Mouse (Mus musculus) stomach, embryonic 15.5 days (tissue): ENCODE measurements around the gene Gm5538. TPM values are rescaled to one million over a fixed set of nuclear protein-coding genes. Genes with fewer than 3 reads are reported as not detected.

Source experiments
- ATAC-seq: fragments of 200-750 bp; cut with Nextera tagmentation; 2 replicates; pipeline ENCODE4 v1.8.0; 2017; ENCODE audit warnings: low read depth, moderate number of reproducible peaks, moderate TSS enrichment; ENCODE audit not compliant: insufficient read depth, low FRiP score
- H3K27ac ChIP-seq: fragments of 300-500 bp; sonication (generic); 2 replicates; pipeline ENCODE4 v1.5.1; 2015; ENCODE audit warnings: mild to moderate bottlenecking, inconsistent platforms
- H3K27me3 ChIP-seq: fragments of 300-500 bp; sonication (generic); replicated peaks from 2 replicates; pipeline ENCODE4 v1.6.1; 2015; ENCODE audit warnings: inconsistent platforms
- H3K36me3 ChIP-seq: fragments of 300-500 bp; sonication (generic); 2 replicates; pipeline ENCODE4 v1.6.1; 2015; ENCODE audit warnings: inconsistent platforms
- H3K4me1 ChIP-seq: fragments of 300-500 bp; sonication (generic); 2 replicates; pipeline ENCODE4 v1.6.1; 2015; ENCODE audit warnings: inconsistent platforms
- H3K4me2 ChIP-seq: fragments of 300-500 bp; sonication (generic); 2 replicates; pipeline ENCODE4 v1.6.1; 2015; ENCODE audit warnings: mild to moderate bottlenecking, inconsistent platforms
- H3K4me3 ChIP-seq: fragments of 300-500 bp; sonication (generic); replicated peaks from 2 replicates; pipeline ENCODE4 v1.5.1; 2015; ENCODE audit warnings: inconsistent platforms
- H3K9ac ChIP-seq: fragments of 300-500 bp; sonication (generic); 2 replicates; pipeline ENCODE4 v1.6.1; 2015; ENCODE audit warnings: inconsistent platforms
- H3K9me3 ChIP-seq: fragments of 300-500 bp; sonication (generic); 2 replicates; pipeline ENCODE4 v1.6.1; 2016; ENCODE audit warnings: inconsistent platforms
- WGBS: fragments of 180-500 bp; shearing (Covaris S2); methylation state at CpG from one replicate; pipeline ENCODE4 v1.1.7; 2015; 5-methylcytosine and 5-hydroxymethylcytosine counted together
- polyA plus RNA-seq: library from polyadenylated mRNA; unstranded; fragments of >200 nt; fragmentation: Nextera tagmentation; extraction: Ambion mirVana; gene quantifications from 2 replicates; pipeline ENCODE4 v1.2.1, GENCODE M21; 2015

The Gm5538 gene
- polyA plus RNA-seq: not detected in 2 replicates

- Histone ChIP-seq H3K4me2 (no peak within 1 kb of the TSS), H3K4me1 (no peaks in the 10 kb centered on the region), H3K27ac (no peak within 1 kb of the TSS), H3K36me3 (no peaks in the 10 kb centered on the region), H3K9me3 (no peaks in the 10 kb centered on the region), H3K4me3 (no peak within 1 kb of the TSS), H3K9ac (no peak within 1 kb of the TSS), H3K27me3 (no peaks in the 10 kb centered on the region)
- no peak for ATAC-seq
- 90% methylated on average over 2 of the region's 2 CpGs for WGBS
Measured at GRCm38 (mm10) chr3:59729490-59729889, at the start of gene Gm5538. TSS of gene Gm5538 (plus strand) at chr3:59729790.

DNA sequence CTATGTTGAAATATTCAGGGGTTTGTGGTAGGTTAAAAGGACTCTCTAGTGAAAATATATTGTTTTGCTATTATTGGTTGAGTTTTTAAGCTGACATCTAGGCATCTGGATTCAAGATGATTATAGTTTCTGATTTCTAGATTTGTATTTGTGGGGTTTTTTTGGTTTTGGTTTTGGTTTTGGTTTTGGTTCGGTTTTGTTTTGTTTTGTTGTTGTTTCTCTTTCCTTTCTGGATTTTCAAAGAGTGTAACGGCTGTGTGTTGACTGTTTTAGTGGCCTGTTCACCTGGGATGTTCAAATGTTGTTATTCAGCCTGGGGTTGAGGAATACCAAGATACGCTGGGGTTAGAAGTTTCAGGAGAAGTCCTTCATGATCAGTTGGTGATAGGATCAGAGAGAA is 32.2 kb upstream of the Gm5538 start:
- Histone ChIP-seq H3K9ac (no peak overlapping the region), H3K36me3 (no peaks in the 10 kb centered on the region), H3K27ac (no peak overlapping the region), H3K9me3 (no peaks in the 10 kb centered on the region), H3K4me1 (no peaks in the 10 kb centered on the region), H3K4me3 (no peak overlapping the region), H3K27me3 (no peaks in the 10 kb centered on the region), H3K4me2 (no peak overlapping the region)
- 76% methylated on average over 3 of the region's 3 CpGs for WGBS
- no peak for ATAC-seq

DNA sequence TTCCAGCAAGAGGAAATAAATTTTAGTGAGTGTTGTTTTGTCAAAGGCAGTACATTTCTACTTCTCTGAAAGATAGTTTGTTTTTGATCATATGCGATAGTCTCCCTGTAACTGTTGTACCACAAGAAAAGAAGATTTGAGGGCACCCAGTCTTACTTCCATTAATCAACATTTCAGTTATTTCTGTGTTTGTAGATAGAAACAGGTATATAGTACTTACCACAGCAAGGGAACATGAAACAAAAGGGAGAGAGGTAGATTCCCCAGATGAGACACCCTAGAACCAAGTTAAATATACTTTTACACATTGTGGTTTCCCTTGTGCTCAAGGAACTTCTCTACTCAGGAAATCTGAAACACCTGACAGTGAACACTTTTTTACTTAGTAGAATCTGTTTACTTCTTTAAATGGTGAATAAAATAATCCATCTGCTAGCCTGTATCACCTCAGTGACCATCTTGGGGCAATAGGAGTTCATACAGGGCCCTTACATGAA is 26.9 kb upstream of the Gm5538 start:
- H3K9ac ChIP-seq: no peak overlapping the region
- no peaks in the 10 kb centered on the region for H3K36me3 ChIP-seq
- H3K27ac ChIP-seq: no peak overlapping the region
- H3K4me2 ChIP-seq: no peak overlapping the region
- H3K4me3 ChIP-seq: no peak overlapping the region
- no peaks in the 10 kb centered on the region for H3K9me3 ChIP-seq
- H3K4me1 ChIP-seq: no peaks in the 10 kb centered on the region
- no peak for ATAC-seq
- 95% methylated on average over 1 of the region's 1 CpGs for WGBS
- H3K27me3 ChIP-seq: no peaks in the 10 kb centered on the region

DNA sequence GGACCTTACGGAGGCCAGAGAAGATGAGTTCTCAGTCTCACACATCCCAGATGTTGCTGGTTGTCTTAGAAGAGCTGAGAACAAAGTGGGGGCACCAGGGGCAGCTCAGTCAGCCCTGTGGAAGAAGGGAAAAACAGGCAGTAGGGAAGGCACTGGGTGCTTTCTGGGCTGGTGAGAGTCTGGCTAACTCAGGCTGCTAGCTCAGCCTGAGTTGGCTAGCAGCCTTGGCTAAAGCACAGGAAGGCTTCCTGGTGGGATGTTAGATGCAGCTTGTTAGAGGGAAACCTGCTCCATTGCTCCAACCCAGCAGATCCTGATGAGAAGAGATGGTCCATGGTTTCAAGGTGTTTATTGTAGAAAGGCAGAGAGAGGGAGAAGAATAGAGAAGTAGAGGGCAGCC is 10.3 kb downstream of the Gm5538 start:
- H3K9ac ChIP-seq: no peak overlapping the region
- no peak for ATAC-seq
- 95% methylated on average over 1 of the region's 1 CpGs for WGBS

DNA sequence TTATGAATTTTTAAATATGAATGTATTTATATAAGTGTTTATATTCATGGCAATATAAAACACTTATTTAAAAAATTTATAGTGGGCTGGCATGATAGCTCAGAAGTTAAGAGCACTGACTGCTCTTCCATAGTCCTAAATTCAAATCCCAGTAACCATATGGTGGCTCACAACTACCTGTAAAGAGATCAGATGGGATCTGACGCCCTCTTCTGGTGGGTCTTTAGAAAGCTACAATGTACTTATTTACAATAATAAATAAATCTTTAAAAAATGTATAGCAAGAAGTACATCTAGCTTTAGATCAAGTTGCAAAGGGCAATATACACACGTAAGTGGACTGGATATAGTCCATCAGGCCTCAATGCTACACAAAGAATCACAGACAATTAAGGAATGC is 14.6 kb downstream of the Gm5538 start:
- no peaks in the 10 kb centered on the region for H3K9me3 ChIP-seq
- no peak overlapping the region for H3K4me3 ChIP-seq
- H3K27me3 ChIP-seq: no peaks in the 10 kb centered on the region
- H3K27ac ChIP-seq: no peak overlapping the region
- no peaks in the 10 kb centered on the region for H3K4me1 ChIP-seq
- H3K9ac ChIP-seq: no peak overlapping the region
- WGBS: 17% methylated on average over 2 of the region's 2 CpGs
- ATAC-seq: no peak
- no peaks in the 10 kb centered on the region for H3K36me3 ChIP-seq
- no peak overlapping the region for H3K4me2 ChIP-seq

More for the DNA sequence above, 10.3 kb downstream of the Gm5538 start:
- no peaks in the 10 kb centered on the region for H3K9me3 ChIP-seq
- no peaks in the 10 kb centered on the region for H3K27me3 ChIP-seq
- H3K4me2 ChIP-seq: no peak overlapping the region
- no peaks in the 10 kb centered on the region for H3K4me1 ChIP-seq
- no peak overlapping the region for H3K27ac ChIP-seq
- H3K36me3 ChIP-seq: no peaks in the 10 kb centered on the region
- H3K4me3 ChIP-seq: no peak overlapping the region

Other genes starting within 250 kb of the Gm5538 start
- gene Gm8298, start 131.3 kb downstream of the Gm5538 start, polyA plus RNA-seq: not detected in 2 replicates
- gene C130079G13Rik, start 195.4 kb downstream of the Gm5538 start, polyA plus RNA-seq: not detected in 2 replicates